Mouse (Mus musculus) large intestine, adult 2 months (tissue): ENCODE measurements around the gene Mtmr10. TPM values are rescaled to one million over a fixed set of nuclear protein-coding genes. Genes with fewer than 3 reads are reported as not detected.
A peak's percentile ranks its signal among the peaks of the same experiment; 100 is the strongest.

Source experiments
- DNase-seq: peaks from one replicate; pipeline ENCODE4 v3.0.0-alpha.2; 2012; ENCODE audit warnings: low read depth, low spot score
- WGBS: fragments of 180-500 bp; shearing (Covaris S2); methylation state at CpG from one replicate; pipeline ENCODE4 v1.1.7; 2018; 5-methylcytosine and 5-hydroxymethylcytosine counted together
- polyA plus RNA-seq: library from polyadenylated mRNA; depleted of rRNA; stranded (reverse); fragments of >200 nt; gene quantifications from 2 replicates; pipeline ENCODE4 v1.2.3, GENCODE M21; 2012

The Mtmr10 gene
- polyA plus RNA-seq, 1 experiment = 2.3 TPM

DNA sequence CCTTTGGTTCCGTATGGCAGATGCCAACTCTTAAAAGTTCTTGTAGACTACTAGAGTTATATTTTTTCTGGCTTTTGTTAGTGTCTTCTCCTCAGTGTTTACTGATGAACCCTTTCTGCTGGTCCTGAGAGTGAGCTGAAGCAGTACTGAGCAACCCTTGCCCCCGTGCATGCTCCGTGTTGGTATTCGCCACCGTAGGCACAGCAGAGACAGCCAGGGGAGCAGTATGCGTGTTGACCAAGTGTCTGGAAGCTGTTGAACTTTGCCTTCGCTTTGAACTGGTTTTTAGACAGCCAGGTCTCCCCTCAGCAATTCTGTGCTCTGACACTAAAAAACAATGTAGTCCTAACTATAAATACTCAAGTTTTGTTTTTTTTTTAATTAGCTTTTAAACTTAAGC is 2.0 kb downstream of the Mtmr10 start:
- DNase-seq = no peak
- 90% methylated on average over 7 of the region's 7 CpGs for WGBS

DNA sequence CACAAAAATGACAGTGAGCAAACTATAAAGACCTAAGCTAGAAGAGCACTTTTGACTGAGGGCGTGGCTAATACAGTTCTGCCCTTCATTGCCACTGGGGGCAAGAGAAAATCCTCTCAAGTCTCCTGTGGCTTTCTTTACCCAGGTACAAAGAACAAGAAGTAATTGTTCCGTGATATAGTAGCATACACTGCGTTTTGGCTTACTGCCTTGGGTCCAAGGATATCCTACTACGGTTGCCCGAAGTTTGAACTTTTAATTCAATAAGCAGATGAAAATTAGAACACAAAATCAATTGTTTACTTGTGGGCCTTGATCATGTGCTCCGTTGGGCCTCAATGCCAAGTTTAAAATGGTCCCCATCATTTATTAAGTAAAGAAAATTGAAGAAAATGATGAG is 3.0 kb downstream of the Mtmr10 start:
- 89% methylated on average over 6 of the region's 6 CpGs for WGBS
- DNase-seq = no peak

DNA sequence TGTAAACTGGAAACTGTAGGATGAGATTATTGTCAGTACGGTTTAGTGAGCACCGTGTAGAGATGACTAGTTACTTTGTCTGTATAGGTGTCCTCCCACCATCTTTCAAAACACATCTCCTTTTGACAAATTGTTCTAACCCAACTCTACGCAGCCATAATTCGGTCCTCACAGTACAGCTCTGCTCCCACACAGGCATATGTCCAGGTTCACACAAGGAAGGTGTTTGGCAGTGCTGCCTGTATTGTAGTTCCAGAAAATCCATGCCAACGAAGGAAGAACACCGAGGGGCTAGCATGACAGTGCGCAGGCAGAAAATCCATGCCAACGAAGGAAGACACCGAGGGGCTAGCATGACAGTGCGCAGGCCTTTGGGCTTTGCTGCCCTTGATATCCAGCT is 4.3 kb downstream of the Mtmr10 start:
- WGBS = 95% methylated on average over 10 of the region's 10 CpGs
- DNase-seq = no peak

DNA sequence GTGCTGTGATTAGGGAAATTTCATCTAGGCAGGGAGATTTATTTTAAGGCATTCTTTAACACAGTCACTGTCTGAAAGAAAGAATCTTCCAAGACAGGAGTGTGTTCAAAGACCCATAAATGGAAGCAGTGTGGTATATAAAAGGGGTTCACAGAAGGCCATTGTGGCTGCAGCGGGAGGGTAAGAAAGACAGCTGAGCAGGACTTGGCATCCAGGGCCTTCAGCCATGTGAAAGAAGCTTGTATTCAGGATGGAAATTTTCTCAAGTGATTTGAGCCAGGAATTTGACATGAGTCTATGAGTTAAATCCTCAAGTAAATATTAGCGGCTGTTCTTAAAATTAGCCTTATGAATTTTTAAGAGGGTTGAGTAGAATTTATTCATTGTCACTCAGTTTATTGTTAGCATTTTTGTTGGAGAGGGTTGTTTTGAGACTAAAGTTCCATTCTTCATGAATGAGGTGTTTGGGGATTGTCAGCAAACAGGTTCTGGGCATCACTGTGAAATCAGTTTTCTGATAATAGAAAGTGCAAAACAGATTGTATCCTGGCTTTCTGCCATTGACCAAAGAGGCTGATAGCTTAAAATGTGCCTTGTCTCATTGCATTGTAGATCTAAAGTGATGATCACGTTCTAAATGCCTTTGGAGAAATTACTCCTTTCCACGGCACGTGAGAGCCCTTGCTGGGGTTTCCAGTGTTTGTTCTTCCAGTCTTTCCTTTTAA is 9.0 kb downstream of the Mtmr10 start:
- 54% methylated on average over 5 of the region's 5 CpGs for WGBS
- DNase-seq = no peak

DNA sequence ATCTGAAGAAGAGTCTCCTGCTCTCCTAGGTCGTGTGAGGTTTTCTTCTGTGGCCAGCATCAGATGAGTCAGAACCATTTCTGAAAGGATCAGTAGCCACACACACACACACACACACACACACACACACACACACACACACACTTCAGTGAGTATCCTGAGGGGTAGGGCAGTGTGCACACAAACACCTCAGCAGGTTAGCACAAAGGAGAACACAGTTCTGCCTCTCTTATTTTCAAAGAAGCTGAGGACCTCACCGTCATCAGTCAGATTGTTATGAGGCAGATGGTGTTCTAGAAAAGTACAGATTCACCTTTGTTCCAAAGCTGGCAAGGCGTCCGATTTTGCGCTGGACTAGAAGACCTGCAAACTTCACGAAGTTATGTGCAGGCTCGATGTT is 22.8 kb downstream of the Mtmr10 start:
- 82% methylated on average over 7 of the region's 7 CpGs for WGBS
- no peak for DNase-seq

DNA sequence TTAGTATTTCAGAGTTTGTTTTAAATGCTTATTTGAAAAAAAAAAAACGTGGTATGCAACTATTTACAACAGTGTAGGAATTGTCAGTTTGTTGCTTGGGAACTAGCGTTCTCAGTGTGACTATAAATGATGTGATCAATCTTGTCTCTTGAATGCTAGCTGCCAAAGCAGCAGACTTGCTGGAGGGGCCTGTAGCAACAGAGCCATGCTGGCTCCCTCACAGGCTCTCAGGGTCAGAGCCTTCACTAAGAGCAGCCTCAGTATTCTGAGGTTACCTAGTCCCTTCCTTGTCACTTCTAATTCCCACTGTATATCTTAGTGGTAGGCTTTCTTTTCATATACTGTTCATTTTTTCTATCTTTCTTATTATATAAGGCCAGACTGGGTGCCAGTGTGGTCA is 23.3 kb downstream of the Mtmr10 start:
- WGBS = 69% methylated on average over 2 of the region's 2 CpGs

DNA sequence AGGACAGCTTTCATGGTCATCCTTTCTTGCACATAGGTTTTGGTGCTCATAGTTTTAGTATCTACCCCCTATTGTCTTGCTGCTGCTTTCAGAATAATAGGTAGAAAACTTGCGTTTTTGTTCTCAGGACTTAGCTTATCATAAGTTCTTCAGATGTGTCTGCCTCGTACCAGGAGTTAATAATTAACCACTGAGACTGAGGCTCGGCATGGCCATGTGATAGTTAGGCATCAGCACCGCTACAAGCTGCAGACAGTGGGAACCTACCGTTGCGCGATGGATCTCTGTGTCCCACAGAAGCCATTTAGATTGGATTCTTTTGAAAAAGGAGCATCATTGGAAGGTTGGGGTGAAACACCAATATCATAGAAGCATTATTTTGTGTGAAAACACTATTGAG is 25.4 kb downstream of the Mtmr10 start:
- WGBS = 43% methylated on average over 7 of the region's 7 CpGs
- peak; percentile 19 for DNase-seq

More for the DNA sequence above, 23.3 kb downstream of the Mtmr10 start:
- DNase-seq = no peak

DNA sequence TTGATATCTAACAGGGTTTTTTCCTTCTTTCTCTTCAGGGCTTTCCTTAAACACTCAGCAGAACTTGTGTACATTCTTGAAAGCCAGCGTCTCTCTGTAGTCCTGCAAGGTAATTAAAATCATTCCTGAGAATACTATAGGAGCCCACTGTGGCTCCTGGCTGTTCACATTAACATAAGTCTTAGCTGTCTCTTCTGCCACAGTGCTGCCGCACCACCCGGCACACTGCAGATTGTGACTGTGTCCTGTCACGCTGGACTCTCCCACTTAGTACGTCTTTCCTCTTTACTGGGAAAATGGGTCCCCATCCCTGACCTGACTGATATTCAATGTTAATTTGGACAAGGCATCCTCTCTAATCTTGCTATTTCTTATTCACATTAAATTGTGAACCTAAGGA is 33.7 kb downstream of the Mtmr10 start:
- DNase-seq = no peak
- WGBS = 94% methylated on average over 5 of the region's 5 CpGs

DNA sequence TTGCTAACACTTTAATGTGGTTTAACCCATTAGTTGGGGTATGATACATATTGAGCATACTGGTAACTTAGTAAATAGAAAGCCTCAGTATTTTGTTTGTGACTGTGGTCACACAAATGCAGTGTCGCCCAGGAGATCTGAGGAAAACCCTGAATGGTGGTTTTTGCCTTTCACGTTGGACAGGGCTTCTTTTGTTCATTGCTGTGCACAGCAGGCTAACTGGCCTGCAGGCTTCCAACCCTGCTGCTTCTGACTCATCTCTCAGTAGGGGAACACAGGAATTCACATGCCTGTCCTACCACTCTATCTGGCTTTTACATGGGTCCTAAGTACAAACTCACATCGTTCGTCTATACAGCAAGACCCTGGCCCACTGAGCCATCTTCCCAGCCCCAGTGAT is 34.2 kb downstream of the Mtmr10 start:
- DNase-seq = no peak
- WGBS = 91% methylated on average over 4 of the region's 4 CpGs

DNA sequence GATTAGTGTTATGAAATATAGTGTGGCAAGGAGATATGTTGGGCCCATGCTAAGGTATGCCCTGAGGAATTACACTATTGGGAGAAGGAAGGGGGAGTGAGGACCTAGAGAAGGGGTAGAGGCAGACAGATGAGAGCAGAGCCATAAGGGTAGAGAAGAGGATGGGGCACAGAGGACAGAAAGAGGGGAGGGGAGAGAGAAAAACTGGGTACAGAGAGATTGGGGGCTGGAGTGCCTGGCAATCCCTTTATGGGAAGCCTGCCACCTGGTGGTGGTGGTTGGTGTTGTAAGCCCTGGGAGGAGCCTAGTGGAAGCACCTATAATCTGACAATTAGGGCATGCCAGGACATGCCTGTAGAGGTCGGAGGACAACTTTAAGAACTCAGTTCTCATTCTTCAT is 39.4 kb downstream of the Mtmr10 start:
- DNase-seq = no peak
- 6% methylated on average over 1 of the region's 1 CpGs for WGBS

DNA sequence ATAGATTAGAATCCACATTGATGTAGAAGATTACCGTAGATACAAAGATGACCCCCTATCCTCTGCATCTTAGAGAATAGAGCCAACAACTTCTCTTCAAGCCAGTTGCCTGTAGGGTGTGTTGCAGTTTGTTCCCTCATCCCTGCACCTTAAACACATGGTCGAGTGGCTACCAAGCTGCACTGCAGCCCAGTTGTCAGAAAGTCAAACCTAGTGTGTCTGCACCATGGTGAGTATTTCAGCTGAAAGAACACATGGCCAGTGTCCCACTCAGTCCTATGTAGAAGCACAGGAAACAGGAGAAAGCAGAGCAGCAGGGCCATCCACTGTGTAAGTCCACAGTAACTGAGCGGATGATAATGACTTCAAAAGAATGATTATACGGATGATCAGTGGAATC is 40.0 kb downstream of the Mtmr10 start:
- 88% methylated on average over 4 of the region's 4 CpGs for WGBS
- DNase-seq = no peak

DNA sequence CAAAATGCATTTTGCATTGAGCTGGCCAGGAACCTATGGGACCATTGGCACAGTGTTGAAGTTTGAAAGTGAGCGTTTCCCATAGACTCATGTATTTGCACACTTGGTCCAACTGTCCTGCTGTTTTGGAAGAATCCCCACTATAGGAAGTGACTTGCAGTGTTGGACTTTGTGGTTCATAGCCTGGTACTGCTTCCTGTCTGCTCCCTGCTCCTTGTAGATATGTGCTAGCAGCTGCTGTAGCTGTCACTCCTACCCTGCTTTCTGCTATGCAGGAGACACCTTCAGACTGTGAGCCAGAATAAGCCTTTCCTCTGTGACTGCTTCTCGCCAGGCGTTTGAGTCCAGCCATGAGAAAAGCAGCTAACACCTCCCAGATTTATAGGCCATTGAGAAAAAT is 43.9 kb downstream of the Mtmr10 start:
- 86% methylated on average over 3 of the region's 3 CpGs for WGBS

DNA sequence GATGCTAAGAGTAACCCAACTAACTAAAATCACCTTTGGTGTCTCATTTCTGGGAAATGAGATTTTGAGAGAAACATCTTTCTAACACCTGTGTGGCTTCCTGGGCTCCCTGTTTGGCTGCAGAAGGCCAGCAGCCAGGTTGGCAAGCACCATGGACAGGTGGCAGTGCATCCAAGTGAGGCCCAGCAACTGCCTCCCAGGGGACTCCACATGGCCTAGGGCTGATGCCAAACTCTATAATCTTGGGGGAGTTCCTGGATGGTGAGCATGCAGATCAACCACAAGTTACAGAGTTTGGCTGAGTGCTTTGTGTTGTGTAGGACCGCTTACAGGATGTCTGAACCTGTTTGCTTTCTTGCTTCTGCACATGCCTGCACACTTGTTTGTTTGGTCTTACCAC is 45.2 kb downstream of the Mtmr10 start:
- 93% methylated on average over 1 of the region's 1 CpGs for WGBS
- no peak for DNase-seq

More for the DNA sequence above, 43.9 kb downstream of the Mtmr10 start:
- no peak for DNase-seq

DNA sequence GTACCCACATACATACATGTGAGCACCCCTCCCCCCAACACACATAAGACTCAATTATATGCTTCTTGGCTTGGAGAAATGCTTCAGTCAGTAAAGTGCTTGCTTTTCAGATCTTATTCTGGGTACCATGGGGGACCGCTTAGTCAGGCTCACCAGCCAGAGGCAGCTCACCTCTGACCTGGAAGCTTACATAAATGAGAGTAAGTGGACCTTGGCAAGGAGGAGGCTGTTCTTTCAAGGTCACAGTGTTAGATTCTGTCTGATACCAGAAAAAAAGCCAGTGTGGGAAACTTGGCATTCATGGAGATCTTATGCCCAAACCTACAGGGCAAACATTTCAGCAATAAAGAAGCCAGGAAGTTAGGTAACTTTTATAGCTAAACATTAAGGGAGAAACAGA is 60.4 kb downstream of the Mtmr10 start:
- no peak for DNase-seq
- WGBS = 56% methylated on average over 1 of the region's 1 CpGs

DNA sequence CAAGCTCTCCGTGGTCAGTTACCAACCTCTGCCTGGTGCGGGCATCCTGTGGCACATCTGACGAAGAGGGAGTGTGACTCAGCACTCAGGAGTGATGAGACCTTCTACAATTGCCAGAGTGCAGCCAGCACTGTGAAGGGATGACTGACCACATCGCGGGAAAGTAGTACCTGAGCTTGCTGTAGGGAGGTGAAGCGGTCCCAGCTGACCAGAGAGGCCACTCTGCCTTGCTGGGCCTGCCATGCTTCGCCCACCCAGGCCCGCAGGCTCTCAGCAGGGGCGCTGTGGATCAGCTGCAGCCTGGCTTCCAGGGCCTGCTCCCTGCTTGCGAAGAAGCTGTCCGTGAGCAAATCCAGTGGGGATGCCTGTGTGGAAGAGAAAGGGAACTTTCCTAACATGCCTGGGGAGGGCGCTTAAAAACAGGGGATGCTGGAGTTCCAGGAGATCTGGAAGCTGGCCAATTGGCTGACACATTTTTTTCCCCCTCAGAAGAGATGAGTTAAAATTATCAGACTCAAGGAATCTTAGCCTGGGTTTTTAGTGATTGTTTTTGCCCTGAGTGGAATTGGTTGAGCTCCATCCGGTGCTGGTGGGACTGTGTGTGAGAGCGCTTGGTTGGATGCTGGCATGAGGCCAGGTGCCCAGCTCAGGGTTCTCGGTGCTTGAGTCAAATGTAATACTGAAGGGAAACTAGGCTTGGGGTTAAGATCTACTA is 61.9 kb downstream of the Mtmr10 start:
- no peak for DNase-seq
- 79% methylated on average over 15 of the region's 15 CpGs for WGBS

DNA sequence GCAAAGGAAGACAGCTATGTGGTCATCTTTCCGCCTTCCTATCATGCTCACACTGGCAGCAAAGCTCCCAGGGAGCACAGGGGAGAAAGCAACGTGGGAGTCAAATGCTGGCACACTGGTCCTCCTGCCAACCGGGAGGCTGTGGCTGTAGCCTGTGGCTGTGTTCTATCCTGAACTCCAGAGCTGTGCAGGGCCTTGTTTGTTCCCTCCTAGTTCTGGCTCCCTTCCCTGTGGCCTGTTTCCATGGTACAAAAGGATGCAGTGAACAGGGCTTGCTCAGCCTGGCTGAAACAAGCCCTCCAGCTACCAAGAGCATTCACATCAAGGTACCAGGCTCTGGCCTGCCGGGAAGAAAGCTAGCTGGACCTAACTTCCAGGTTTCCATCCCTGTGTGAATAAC is 63.6 kb downstream of the Mtmr10 start:
- no peak for DNase-seq
- 83% methylated on average over 4 of the region's 4 CpGs for WGBS

DNA sequence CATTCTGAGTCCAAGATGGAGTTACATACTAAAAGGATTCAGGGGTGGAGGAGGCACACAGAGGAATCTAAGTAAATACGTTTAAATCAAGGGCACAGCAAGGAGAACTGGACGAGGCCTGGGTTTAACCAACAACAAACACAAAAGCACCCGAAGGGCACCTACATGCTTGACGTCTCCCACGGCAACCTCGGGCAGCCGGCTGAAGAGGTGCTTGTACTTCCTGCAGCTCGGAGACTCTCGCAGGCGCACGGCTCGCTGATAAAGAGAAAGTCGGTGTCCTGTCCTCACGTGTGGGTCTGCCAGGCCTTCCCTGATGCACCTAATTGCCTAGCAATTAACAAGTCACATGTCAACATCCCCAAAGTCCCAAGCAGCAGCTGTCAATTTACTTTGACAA is 66.8 kb downstream of the Mtmr10 start:
- DNase-seq = no peak
- WGBS = 60% methylated on average over 14 of the region's 14 CpGs

DNA sequence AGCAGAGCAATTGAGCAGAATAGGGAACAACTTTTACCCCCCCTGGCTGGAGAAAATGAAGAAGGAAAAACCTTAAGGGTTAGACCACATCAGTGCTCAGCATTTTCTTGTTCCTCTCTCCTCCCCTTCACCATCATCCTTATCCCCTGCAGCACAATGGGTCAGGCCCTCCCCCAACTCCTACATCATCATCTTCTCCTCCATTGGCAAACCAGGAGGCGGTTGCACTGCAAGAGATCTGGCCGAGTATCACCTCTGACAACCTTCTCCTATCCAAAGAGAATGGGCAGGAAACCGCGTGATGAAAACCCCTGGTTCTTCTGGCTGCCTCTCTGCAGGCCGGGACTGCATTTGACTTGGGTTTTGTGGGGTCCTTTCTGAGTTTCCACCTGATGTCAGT is 69.2 kb downstream of the Mtmr10 start:
- no peak for DNase-seq
- 93% methylated on average over 5 of the region's 5 CpGs for WGBS

DNA sequence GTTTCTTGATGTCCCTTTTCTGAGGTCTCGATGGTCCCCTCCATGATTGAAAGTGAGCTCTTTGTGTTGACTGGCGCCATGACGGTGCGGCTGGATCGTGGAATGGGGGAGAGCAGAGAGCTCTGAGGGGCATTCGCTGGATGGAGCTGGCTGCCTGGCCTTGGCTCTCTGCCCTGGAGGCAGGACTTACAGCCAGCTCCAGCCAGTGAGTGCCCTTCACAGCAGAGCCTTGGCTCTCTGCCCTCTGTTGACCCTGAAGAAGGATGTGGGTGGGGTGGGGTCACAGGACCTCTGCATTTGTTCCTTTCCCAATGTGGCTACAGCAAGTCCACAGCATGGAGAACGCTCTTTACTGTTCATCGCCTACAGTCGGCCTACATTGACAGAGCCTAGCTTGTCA is 70.0 kb downstream of the Mtmr10 start:
- 89% methylated on average over 9 of the region's 9 CpGs for WGBS
- DNase-seq = no peak

DNA sequence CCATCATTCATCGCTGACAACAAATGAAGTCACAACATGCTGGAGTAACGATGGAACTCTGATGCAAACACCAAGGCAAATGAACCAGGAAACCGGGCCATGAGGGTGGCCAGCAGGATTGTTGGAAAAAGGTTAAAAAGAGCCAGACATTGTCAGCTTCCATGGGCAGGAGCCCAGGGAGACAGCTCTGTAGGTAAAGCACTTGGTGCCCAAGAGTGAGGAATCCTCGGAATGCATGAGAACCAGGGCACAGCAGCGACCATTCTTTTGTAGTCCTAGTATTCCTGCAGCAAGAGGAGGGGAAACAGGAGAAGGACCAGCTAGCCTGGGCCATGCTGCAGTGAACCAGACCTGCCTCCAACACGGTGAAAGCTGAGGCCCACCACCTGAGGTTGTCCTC is 71.2 kb downstream of the Mtmr10 start:
- DNase-seq = no peak
- 91% methylated on average over 6 of the region's 6 CpGs for WGBS

DNA sequence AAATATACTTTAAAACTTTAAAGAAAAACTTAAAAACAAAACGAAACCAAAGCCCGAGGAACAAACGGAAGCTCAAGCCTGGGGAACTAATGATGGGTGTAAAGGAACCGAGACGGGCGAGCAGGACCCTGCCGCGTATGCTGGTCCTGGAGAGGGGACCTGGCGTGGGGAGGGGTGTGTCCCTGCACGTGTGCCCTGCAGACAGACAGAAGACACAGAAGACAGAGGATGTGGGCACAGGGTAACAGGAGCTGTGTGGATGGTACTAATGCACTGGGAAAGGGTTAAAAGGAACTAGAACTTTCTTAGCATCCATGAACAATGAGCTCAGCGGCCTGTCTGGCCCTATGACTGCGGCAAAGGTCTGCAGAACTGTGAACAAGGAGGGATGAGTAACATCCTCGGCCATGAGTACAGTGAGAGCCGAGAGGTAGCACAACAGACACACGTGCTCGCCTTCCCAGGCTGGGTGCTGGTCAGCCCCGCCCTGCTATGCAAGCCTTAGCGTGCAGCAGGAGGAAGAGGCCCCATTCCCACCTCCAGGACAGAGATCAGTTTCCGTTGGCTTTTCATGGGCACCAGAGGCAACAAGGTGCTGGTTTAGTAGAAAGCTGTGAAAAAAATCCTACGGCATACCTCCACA is 72.6 kb downstream of the Mtmr10 start:
- 60% methylated on average over 20 of the region's 20 CpGs for WGBS
- DNase-seq = no peak
